15 mouse cellular contexts compared by ENCODE assay signal in genomic region chr2:136854543-136855388, GRCm38 (mm10). TPM values are rescaled to one million over a fixed set of nuclear protein-coding genes. Genes with fewer than 3 reads are reported as not detected.
DNase-seq lines count a peak whose midpoint lies in the region; ATAC-seq lines count a peak whose summit lies in the region.
"Had no signal": no experiment of that assay in that cellular context is flagged by ENCODE, and none has a peak within 500 bp of the region (broad histone marks: within the 10 kb centered on the region; RNA-seq: fewer than 3 reads in every experiment).

No protein-coding gene starts in this region.

- no peak overlapping the region for H3K4me3 ChIP-seq in forebrain, embryonic 13.5 days
- no peak overlapping the region for H3K4me3 ChIP-seq in limb, embryonic 10.5 days
- H3K4me3 ChIP-seq in neural tube, embryonic 13.5 days, result no peak overlapping the region
- H3K4me3 ChIP-seq: embryonic facial prominence, embryonic 12.5 days; limb, embryonic 15.5 days had no signal

- H3K4me1 ChIP-seq in forebrain, embryonic 13.5 days, result peaks cover 11% of the 10 kb centered on the region
- H3K4me1 ChIP-seq in limb, embryonic 10.5 days, result peaks cover 18% of the 10 kb centered on the region
- peaks cover 15% of the 10 kb centered on the region for H3K4me1 ChIP-seq in neural tube, embryonic 13.5 days (replicated peaks)
- H3K4me1 ChIP-seq: limb, embryonic 15.5 days had no signal

- H3K9me3 ChIP-seq in forebrain, embryonic 13.5 days (replicated peaks), result no peaks in the 10 kb centered on the region
- H3K9me3 ChIP-seq in limb, embryonic 10.5 days (replicated peaks), result no peaks in the 10 kb centered on the region
- no peaks in the 10 kb centered on the region for H3K9me3 ChIP-seq in neural tube, embryonic 13.5 days
- H3K9me3 ChIP-seq: embryonic facial prominence, embryonic 12.5 days; limb, embryonic 15.5 days had no signal

- no peaks in the 10 kb centered on the region for H3K36me3 ChIP-seq in forebrain, embryonic 13.5 days (ENCODE audit: poor library complexity, severe bottlenecking)
- no peaks in the 10 kb centered on the region for H3K36me3 ChIP-seq in limb, embryonic 10.5 days
- no peaks in the 10 kb centered on the region for H3K36me3 ChIP-seq in neural tube, embryonic 13.5 days
- H3K36me3 ChIP-seq: embryonic facial prominence, embryonic 12.5 days; limb, embryonic 15.5 days had no signal

- H3K9ac ChIP-seq in forebrain, embryonic 13.5 days, result no peak overlapping the region
- no peak overlapping the region for H3K9ac ChIP-seq in neural tube, embryonic 13.5 days
- H3K9ac ChIP-seq: embryonic facial prominence, embryonic 12.5 days; limb, embryonic 15.5 days had no signal

- no peak overlapping the region for H3K4me2 ChIP-seq in forebrain, embryonic 13.5 days
- no peak overlapping the region for H3K4me2 ChIP-seq in neural tube, embryonic 13.5 days
- H3K4me2 ChIP-seq: embryonic facial prominence, embryonic 12.5 days; limb, embryonic 15.5 days had no signal

- H3K27ac ChIP-seq in forebrain, embryonic 13.5 days, result peak overlapping the region; percentile 36
- peak overlapping the region; percentile 58; the same call in 1 of the 2 replicates for H3K27ac ChIP-seq in limb, embryonic 10.5 days
- peak overlapping the region; percentile 57 for H3K27ac ChIP-seq in neural tube, embryonic 13.5 days (replicated peaks)
- H3K27ac ChIP-seq: embryonic facial prominence, embryonic 12.5 days; limb, embryonic 15.5 days had no signal

- no peaks in the 10 kb centered on the region for H3K27me3 ChIP-seq in forebrain, embryonic 13.5 days
- H3K27me3 ChIP-seq in limb, embryonic 10.5 days (ENCODE audit: low read depth, poor library complexity, severe bottlenecking), result no peaks in the 10 kb centered on the region
- no peaks in the 10 kb centered on the region for H3K27me3 ChIP-seq in neural tube, embryonic 13.5 days
- H3K27me3 ChIP-seq: embryonic facial prominence, embryonic 12.5 days; limb, embryonic 15.5 days had no signal

- DNase-seq in embryo, embryonic 10 days (ENCODE audit: low spot score), result peak; percentile 56
- no peak for DNase-seq in limb, embryonic 10.5 days (ENCODE audit: low spot score)
- DNase-seq in cerebellum, postnatal 14 days, result no peak
- no peak for DNase-seq in right cerebral cortex, postnatal 14 days
- no peak for DNase-seq in cerebellum, postnatal 36 days
- DNase-seq: adrenal gland, adult 2 months; gastrocnemius, postnatal 25 days; heart, postnatal 10 days; lung, postnatal 10 days; thymus, postnatal 14 days had no signal

- 7% methylated on average over 5 of the region's 5 CpGs for WGBS in forebrain, embryonic 13.5 days
- 61% methylated on average over 5 of the region's 5 CpGs for whole genome bisulfite sequencing in limb, embryonic 10.5 days
- WGBS in neural tube, embryonic 13.5 days, result 18% methylated on average over 5 of the region's 5 CpGs

- ATAC-seq in forebrain, embryonic 13.5 days, result peak; percentile 57
- 0 out of 2 replicates have a peak, but pooled peaks have one; percentile 23 for ATAC-seq in neural tube, embryonic 13.5 days (ENCODE audit: low read depth)
- ATAC-seq in erythroid progenitor cell, adult 5-6 weeks (replicated peaks; ENCODE audit: low FRiP score, poor library complexity, severe bottlenecking), result no peak

RNA-seq across cellular contexts. Expression of gene AL731706.2, which starts 30.7 kb away (rescaled TPM):
- 22.9 and 38.6 TPM in 2 replicates for polyA plus RNA-seq in forebrain, embryonic 13.5 days (2015; fragmentation: Nextera tagmentation; extraction: Ambion mirVana)
- polyA plus RNA-seq in limb, embryonic 10.5 days (2016; fragmentation: Nextera tagmentation; extraction: Ambion mirVana), result 40.4 and 46.1 TPM in 2 replicates
- polyA plus RNA-seq in neural tube, embryonic 13.5 days (2015; fragmentation: Nextera tagmentation; extraction: Ambion mirVana), result 17.6 and 28.8 TPM in 2 replicates
- total RNA-seq in erythroid progenitor cell, adult 5-6 weeks (2015; ENCODE audit: low replicate concordance), result not detected in 2 replicates
- 11.9 TPM in 1 of 2 replicates, not detected in the other for total RNA-seq in erythroid progenitor cell, adult 5-6 weeks (2017; ENCODE audit: low replicate concordance)
- polyA plus RNA-seq: adrenal gland, adult 2 months had no signal

RNA-seq across cellular contexts. Expression of gene Slx4ip, which starts 36.3 kb away (rescaled TPM):
- 12.2 and 12.8 TPM in 2 replicates for polyA plus RNA-seq in forebrain, embryonic 13.5 days (2015; fragmentation: Nextera tagmentation; extraction: Ambion mirVana)
- polyA plus RNA-seq in limb, embryonic 10.5 days (2016; fragmentation: Nextera tagmentation; extraction: Ambion mirVana), result 6.1 and 7.4 TPM in 2 replicates
- 12.3 and 14.3 TPM in 2 replicates for polyA plus RNA-seq in neural tube, embryonic 13.5 days (2015; fragmentation: Nextera tagmentation; extraction: Ambion mirVana)
- 11.9 and 15.5 TPM in 2 replicates for total RNA-seq in erythroid progenitor cell, adult 5-6 weeks (2015; ENCODE audit: low replicate concordance)
- 7.9 and 13.2 TPM in 2 replicates for total RNA-seq in erythroid progenitor cell, adult 5-6 weeks (2017; ENCODE audit: low replicate concordance)

RNA-seq across cellular contexts. Expression of gene AL731706.1, which starts 36.4 kb away (rescaled TPM):
- 22.1 and 27.4 TPM in 2 replicates for polyA plus RNA-seq in forebrain, embryonic 13.5 days (2015; fragmentation: Nextera tagmentation; extraction: Ambion mirVana)
- 18.9 and 21.7 TPM in 2 replicates for polyA plus RNA-seq in limb, embryonic 10.5 days (2016; fragmentation: Nextera tagmentation; extraction: Ambion mirVana)
- polyA plus RNA-seq in neural tube, embryonic 13.5 days (2015; fragmentation: Nextera tagmentation; extraction: Ambion mirVana), result 18.1 and 29.4 TPM in 2 replicates
- total RNA-seq in erythroid progenitor cell, adult 5-6 weeks (2015; ENCODE audit: low replicate concordance), result not detected in 2 replicates
- total RNA-seq in erythroid progenitor cell, adult 5-6 weeks (2017; ENCODE audit: low replicate concordance), result not detected in 2 replicates

RNA-seq across cellular contexts. Expression of gene Mkks, which starts 36.4 kb away (rescaled TPM):
- 9.9 and 10.8 TPM in 2 replicates for polyA plus RNA-seq in forebrain, embryonic 13.5 days (2015; fragmentation: Nextera tagmentation; extraction: Ambion mirVana)
- polyA plus RNA-seq in limb, embryonic 10.5 days (2016; fragmentation: Nextera tagmentation; extraction: Ambion mirVana), result 11.8 and 12.4 TPM in 2 replicates
- polyA plus RNA-seq in neural tube, embryonic 13.5 days (2015; fragmentation: Nextera tagmentation; extraction: Ambion mirVana), result 14.2 and 17.3 TPM in 2 replicates
- 12.2 and 15.1 TPM in 2 replicates for total RNA-seq in erythroid progenitor cell, adult 5-6 weeks (2015; ENCODE audit: low replicate concordance)
- 3.9 and 4.6 TPM in 2 replicates for total RNA-seq in erythroid progenitor cell, adult 5-6 weeks (2017; ENCODE audit: low replicate concordance)
